Mouse (Mus musculus) heart, postnatal 0 days (tissue): ENCODE results near the gene Suox. TPM values are rescaled to one million over a fixed set of nuclear protein-coding genes. Genes with fewer than 3 reads are reported as not detected.
"Not testable (repeated sequence)": the region's sequence is repeated elsewhere in the genome, so short reads cannot be mapped to it uniquely, and the experiment has no call there.

Experiments used
- ATAC-seq: fragments of 200-750 bp; cut with Nextera tagmentation; 2 replicates; pipeline ENCODE4 v1.8.0; 2017; ENCODE audit warnings: low read depth, moderate number of reproducible peaks, moderate library complexity; ENCODE audit not compliant: insufficient read depth
- DNase-seq: peaks from one replicate; pipeline ENCODE4 v3.0.0-alpha.2; 2016; ENCODE audit warnings: low spot score
- H3K27ac ChIP-seq: fragments of 300-500 bp; sonication (generic); 2 replicates; pipeline ENCODE4 v1.5.1; 2014; ENCODE audit warnings: low read depth, mild to moderate bottlenecking
- H3K27me3 ChIP-seq: fragments of 300-500 bp; sonication (generic); 2 replicates; pipeline ENCODE4 v1.6.1; 2014; ENCODE audit warnings: low read length, mixed read lengths; ENCODE audit not compliant: control insufficient read depth, insufficient read depth
- H3K36me3 ChIP-seq: fragments of 300-500 bp; sonication (generic); replicated peaks from 2 replicates; pipeline ENCODE4 v1.6.1; 2014; ENCODE audit warnings: low read length, mixed read lengths; ENCODE audit not compliant: control insufficient read depth, insufficient read depth
- H3K4me1 ChIP-seq: fragments of 300-500 bp; sonication (generic); 2 replicates; pipeline ENCODE4 v1.6.1; 2014; ENCODE audit warnings: antibody characterized with exemption; ENCODE audit not compliant: control insufficient read depth, insufficient read depth
- H3K4me2 ChIP-seq: fragments of 300-500 bp; sonication (generic); 2 replicates; pipeline ENCODE4 v1.6.1; 2014; ENCODE audit warnings: low read depth, mild to moderate bottlenecking, low read length, moderate library complexity
- H3K4me3 ChIP-seq: fragments of 300-500 bp; sonication (generic); 2 replicates; pipeline ENCODE4 v1.5.1; 2014; ENCODE audit warnings: low read depth, low read length
- H3K9ac ChIP-seq: fragments of 300-500 bp; sonication (generic); replicated peaks from 2 replicates; pipeline ENCODE4 v1.6.1; 2014; ENCODE audit warnings: low read depth, low read length, mixed read lengths
- H3K9me3 ChIP-seq: fragments of 300-500 bp; sonication (generic); replicated peaks from 2 replicates; pipeline ENCODE4 v1.6.1; 2016; ENCODE audit warnings: low read length; ENCODE audit not compliant: control insufficient read depth
- CTCF ChIP-seq: IDR thresholded peaks from 2 replicates; pipeline ENCODE4 v1.5.1; 2016; ENCODE audit warnings: antibody characterized with exemption, control low read depth, low read depth
- EP300 ChIP-seq: IDR thresholded peaks from 2 replicates; pipeline ENCODE4 v1.6.1; 2016; ENCODE audit warnings: antibody characterized with exemption, low read depth
- WGBS: fragments of 180-500 bp; shearing (Covaris S2); extraction: QIAGEN DNeasy Blood & Tissue Kit; methylation state at CpG from one replicate; pipeline ENCODE4 v1.1.7; 2014; 5-methylcytosine and 5-hydroxymethylcytosine counted together
- polyA plus RNA-seq: library from polyadenylated mRNA; unstranded; fragments of >200 nt; fragmentation: Nextera tagmentation; extraction: Ambion mirVana; gene quantifications from 2 replicates; pipeline ENCODE4 v1.2.1, GENCODE M21; 2015
- total RNA-seq: library from RNA; depleted of rRNA; stranded (reverse); fragments of >200 nt; gene quantifications from 2 replicates; pipeline ENCODE4 v1.2.3, GENCODE M21; 2014; ENCODE audit warnings: low replicate concordance

Suox gene
- total and polyA plus RNA-seq, 2 experiments from 2014 or later = 12.5 to 17.2 TPM

GRCm38 (mm10) chr10:128629746-128630145, 44.1 kb downstream of the Suox start:
- no peak overlapping the region for H3K4me3 ChIP-seq
- 69% methylated on average over 2 of the region's 2 CpGs for WGBS
- no peaks in the 10 kb centered on the region for H3K9me3 ChIP-seq
- no peak for ATAC-seq
- H3K9ac ChIP-seq = no peak overlapping the region
- no peak overlapping the region for H3K27ac ChIP-seq
- H3K36me3 ChIP-seq = peaks cover 5% of the 10 kb centered on the region
- TF ChIP-seq CTCF = no peak
- TF ChIP-seq EP300 = no peak
- peaks cover 6% of the 10 kb centered on the region for H3K4me1 ChIP-seq
- DNase-seq = no peak
- no peaks in the 10 kb centered on the region for H3K27me3 ChIP-seq
- no peak overlapping the region for H3K4me2 ChIP-seq

DNA sequence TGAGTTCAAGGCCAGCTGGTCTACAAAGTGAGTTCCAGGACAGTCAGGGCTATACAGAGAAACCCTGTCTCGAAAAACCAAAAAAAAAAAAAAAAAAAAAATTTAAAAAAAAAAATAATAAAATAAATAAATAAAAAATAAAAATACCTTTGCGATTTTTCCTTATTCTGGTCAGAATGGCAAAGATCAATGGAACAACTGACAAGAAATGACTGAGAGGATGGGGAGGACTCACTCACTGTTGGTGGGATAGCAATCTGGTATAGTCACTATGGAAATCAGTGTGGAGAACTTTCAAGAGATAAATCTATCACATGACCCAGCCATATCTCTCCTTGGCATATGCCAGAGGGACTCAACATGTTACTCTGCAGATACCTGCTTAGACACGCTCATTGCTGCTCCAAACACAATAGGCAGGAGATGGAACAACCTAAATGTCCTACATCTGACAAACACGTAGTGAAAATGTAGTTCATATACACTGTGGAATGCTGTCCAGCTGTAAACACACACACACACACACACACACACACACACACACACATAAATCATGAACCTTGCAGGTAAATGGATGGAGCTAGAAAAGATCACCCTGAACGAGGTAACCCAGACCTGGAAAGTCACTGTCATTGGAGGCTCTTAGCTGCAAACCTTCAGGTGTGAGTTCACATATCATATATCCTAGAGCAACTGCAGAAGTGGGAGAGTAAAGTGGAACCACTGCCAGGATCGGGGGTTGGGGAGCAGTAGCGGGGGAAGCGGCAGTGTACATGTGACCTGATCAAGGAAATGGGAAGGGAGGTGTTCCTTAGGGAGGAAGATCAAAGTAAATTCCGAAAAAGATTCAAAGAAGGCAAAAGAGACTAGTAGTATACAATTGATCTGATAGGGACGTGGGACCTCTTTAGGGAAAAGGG, 46.2 kb downstream of the Suox start:
- Histone ChIP-seq H3K4me1 (peaks cover 6% of the 10 kb centered on the region), H3K4me2 (no peak overlapping the region), H3K36me3 (peaks cover 15% of the 10 kb centered on the region), H3K27me3 (no peaks in the 10 kb centered on the region), H3K27ac (no peak overlapping the region), H3K9me3 (no peaks in the 10 kb centered on the region), H3K4me3 (no peak overlapping the region), H3K9ac (no peak overlapping the region)
- TF ChIP-seq CTCF (no peak), EP300 (no peak)
- no peak for ATAC-seq
- 77% methylated on average over 10 of the region's 10 CpGs for WGBS
- DNase-seq = no peak

DNA sequence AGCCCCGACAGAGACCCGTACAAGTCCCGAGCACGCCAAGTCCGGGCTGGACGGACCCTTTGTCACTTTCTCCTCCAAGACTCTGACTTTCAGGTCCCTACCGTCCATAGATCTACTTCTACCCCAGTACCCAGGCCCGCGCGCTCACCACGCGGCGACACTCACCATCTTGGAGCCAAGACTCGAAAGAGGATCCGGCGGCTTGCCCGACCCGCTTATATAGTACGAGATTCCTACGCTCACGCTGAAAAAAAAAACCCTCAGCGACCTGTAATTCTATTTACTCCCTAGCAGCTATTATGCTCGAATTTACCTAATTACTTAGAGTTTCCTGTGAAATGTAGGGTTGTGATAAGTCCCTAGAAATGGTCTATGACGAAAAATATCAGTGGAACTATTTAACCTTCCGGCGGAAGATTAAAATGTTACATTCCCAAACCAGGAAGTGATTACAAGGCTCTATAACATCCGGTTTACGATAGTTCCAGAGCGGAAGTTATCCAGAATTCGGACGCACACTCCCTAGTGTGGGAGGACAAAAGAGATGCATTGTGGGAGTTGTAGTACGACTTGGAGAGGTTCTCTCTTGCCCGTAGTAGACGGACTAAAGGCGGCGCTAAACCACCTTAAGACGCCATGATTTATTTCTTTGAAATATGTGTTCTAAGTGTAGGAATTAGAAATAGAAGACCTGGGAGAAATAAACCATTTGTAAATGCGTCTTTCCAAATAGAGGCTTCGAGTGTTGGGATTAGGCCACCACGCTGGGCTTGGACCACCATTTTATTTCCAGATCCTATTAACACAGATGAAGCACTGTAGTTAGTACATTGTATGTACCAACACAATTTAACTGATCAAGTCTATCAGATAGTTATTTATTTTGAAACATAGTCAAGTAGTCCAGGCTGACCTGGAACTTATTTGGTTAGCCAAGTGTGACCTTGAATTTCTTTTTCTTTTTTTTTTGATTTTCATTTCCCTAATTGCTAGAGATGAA, 47.3 kb downstream of the Suox start, which contains the start of gene Rps26:
Rps26 (minus strand) TSS at position 437 of the 1,000 bp plus-strand sequence.
- DNase-seq (peak; percentile 99), ATAC-seq (peak; percentile 99)
- TF ChIP-seq CTCF (peak; percentile 48), EP300 (peak; percentile 92)
- peak within 1 kb of the TSS; percentile 65 for H3K27ac ChIP-seq
- 1% methylated on average over 40 of the region's 40 CpGs for WGBS
- H3K4me2 ChIP-seq = peak within 1 kb of the TSS; percentile 79
- peaks cover 6% of the 10 kb centered on the region for H3K4me1 ChIP-seq
- H3K36me3 ChIP-seq = peaks cover 15% of the 10 kb centered on the region
- H3K27me3 ChIP-seq = no peaks in the 10 kb centered on the region
- H3K9me3 ChIP-seq = no peaks in the 10 kb centered on the region
- H3K9ac ChIP-seq = peak within 1 kb of the TSS; percentile 70
- peak within 1 kb of the TSS; percentile 75 for H3K4me3 ChIP-seq

DNA sequence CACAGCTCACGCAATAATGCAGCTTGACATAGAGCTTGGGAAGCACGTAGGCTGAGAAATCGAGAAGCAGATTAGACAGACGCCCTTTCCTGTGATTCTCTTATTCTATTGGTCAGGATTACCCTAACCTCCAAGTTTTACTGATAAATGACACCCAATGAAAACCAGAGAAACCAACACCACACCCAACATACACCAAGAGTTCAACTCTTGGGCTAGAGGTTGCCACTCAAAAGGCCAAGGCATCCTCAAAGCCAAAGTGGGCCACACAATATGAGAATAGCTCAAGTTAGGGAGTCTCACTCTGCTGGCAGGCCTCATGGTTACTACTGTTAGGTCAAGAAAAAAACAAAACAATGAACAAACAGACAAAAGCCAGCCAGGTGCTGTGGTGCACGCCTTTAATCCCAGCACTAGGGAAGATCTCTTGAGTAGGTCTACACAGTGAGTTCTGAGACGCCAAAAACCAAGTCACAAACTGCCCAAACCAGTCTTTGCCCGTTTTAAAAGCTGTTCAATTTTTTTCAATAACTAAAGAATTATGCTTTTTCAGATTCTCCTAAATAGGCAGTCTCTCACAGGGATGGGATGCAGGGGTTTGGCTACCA, 48.5 kb downstream of the Suox start:
- TF ChIP-seq EP300 = no peak
- no peak for TF ChIP-seq CTCF
- H3K27ac ChIP-seq = peak overlapping the region; percentile 65; the same call in 1 of the 2 replicates
- peak overlapping the region; percentile 75 for H3K4me3 ChIP-seq
- peaks cover 15% of the 10 kb centered on the region for H3K36me3 ChIP-seq
- H3K9me3 ChIP-seq = no peaks in the 10 kb centered on the region
- DNase-seq (no peak), ATAC-seq (no peak)
- H3K4me1 ChIP-seq = peaks cover 6% of the 10 kb centered on the region
- peak overlapping the region; percentile 79 for H3K4me2 ChIP-seq
- peak overlapping the region; percentile 70 for H3K9ac ChIP-seq
- WGBS = 36% methylated on average over 7 of the region's 7 CpGs
- H3K27me3 ChIP-seq = no peaks in the 10 kb centered on the region

DNA sequence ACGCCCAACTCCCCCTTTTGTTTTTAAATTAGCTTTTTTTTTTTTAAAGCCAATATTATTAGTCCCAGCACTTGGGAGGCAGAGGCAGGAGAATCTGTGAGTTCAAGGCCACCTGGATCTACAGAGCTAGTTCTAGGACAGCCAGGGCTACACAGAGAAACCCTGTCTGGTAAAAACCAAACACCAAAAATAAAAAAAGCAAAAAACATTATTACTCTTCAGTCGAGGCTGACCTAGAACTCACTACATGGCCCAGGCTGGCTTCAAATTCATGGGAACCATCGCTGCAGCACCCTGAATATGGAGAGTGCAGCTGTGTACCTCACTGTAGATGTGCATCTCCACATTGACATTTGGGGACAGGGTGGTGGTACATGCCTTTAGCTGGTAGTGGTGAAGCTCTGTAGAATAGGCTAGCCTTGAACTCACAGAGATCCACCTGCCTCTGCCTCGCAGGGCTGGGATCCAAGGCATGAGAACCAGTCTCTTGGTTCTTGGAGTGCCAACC, 50.7 kb downstream of the Suox start:
- not testable (repeated sequence) for H3K27ac ChIP-seq, H3K9ac ChIP-seq, ATAC-seq, H3K4me1 ChIP-seq, H3K27me3 ChIP-seq, H3K9me3 ChIP-seq, DNase-seq, H3K4me2 ChIP-seq, H3K4me3 ChIP-seq
- WGBS = 86% methylated on average over 4 of the region's 4 CpGs
- H3K36me3 ChIP-seq = peaks cover 15% of the 10 kb centered on the region
